Mouse (Mus musculus): ENCODE results near the gene Cyp17a1. TPM values are rescaled to one million over a fixed set of nuclear protein-coding genes. Genes with fewer than 3 reads are reported as not detected.

The Cyp17a1 gene
- polyA plus RNA-seq, 1 experiment from 2014 or later: 5.8 TPM

DNA sequence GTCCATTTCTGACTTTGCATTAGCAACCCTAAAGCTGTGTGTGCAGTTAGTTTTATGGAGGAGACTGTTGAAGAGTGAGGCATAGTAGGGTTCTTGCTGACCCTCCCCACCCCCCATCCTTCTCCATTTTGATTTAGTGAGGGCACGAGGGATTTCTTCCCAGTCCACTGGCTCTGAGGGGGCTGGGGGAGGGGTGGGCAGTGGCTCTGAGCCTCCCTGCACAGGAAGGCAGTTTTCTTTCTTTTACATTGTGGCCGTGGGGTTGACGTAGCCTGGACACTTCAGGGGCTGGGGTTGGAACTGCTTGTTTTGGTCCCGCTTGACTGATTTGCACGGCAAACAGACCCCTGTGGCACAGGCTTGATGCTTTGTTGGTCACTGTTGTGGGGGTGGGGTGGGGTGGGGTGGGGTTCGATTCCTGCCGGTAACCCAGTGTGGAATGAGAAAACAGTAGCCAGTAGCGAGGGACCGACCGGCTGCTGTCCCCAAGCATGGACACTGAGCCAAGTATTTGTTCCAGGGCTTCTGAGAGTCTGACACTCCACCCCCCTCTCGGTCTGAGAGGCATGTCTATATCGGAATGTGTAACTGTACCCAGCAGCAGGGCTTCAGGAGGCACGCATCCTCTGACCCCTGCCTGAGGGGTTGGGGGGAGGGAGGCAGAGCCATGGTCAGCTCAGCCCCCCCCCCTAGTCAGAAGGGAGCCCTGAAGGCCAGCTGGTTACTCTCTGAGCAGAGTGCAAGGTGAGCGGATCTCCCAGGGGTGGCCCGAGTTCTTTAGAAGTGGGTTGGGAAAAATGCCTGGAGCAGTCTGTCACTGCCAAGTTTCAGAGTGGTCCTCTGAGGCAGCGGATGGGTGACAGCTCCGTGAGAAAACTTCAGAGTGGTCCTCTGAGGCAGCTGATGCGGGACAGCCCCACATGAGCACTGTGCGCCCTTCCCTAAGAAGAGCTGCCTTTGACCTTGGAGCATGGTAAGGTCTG is 48.9 kb downstream of the Cyp17a1 start:
- peak; percentile 44 for DNase-seq
- Histone ChIP-seq H3K4me2 (ENCODE audit: low read depth, low read length) (peak overlapping the region; percentile 63), H3K27me3 (ENCODE audit: insufficient read depth, low read length) (no peaks in the 10 kb centered on the region), H3K36me3 (replicated peaks; ENCODE audit: insufficient read depth, low read length) (peaks cover 24% of the 10 kb centered on the region), H3K9ac (replicated peaks) (peak overlapping the region; percentile 58), H3K4me3 (ENCODE audit: low read depth, low read length) (peak overlapping the region; percentile 36), H3K27ac (ENCODE audit: low read depth) (peak overlapping the region; percentile 76), H3K9me3 (ENCODE audit: low read length) (no peaks in the 10 kb centered on the region), H3K4me1 (ENCODE audit: insufficient read depth) (peaks cover 62% of the 10 kb centered on the region)
- no peak for ATAC-seq
- WGBS (ENCODE audit: insufficient replicate concordance): 53% methylated on average over 19 of the region's 19 CpGs
- TF ChIP-seq EP300 (IDR thresholded peaks at IDR 0.05; ENCODE audit: low read depth): no peak
- TF ChIP-seq CTCF (IDR thresholded peaks at IDR 0.05; ENCODE audit: low read depth): no peak

DNA sequence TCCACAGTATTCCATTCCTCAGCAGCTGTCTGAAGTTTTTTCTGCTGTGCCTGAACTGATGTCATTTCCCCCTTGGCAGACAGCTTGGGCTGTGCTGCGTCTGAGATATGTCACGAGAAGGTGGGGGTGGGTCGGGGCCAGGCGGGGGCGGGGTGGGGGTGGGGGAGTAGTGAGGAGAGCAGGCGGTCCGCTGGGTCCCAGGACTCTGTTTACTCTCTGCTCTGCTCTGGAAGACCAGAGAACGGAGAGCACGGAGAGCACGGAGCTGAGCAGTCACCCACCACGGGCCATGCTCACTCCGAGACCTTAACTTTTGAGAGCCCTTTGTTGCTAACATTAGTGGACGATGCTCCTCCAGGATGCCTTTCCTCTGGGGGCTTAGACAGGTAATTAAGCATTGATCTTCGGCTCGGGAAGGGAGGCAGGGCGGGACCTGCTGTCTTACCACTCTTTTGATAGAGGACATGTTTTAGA is 49.7 kb downstream of the Cyp17a1 start:
- Histone ChIP-seq H3K27me3 (ENCODE audit: insufficient read depth, low read length) (no peaks in the 10 kb centered on the region), H3K27ac (ENCODE audit: low read depth) (peak overlapping the region; percentile 76), H3K36me3 (replicated peaks; ENCODE audit: insufficient read depth, low read length) (peaks cover 29% of the 10 kb centered on the region), H3K4me1 (ENCODE audit: insufficient read depth) (peaks cover 63% of the 10 kb centered on the region), H3K4me2 (ENCODE audit: low read depth, low read length) (peak overlapping the region; percentile 63), H3K4me3 (ENCODE audit: low read depth, low read length) (peak overlapping the region; percentile 36), H3K9me3 (ENCODE audit: low read length) (no peaks in the 10 kb centered on the region), H3K9ac (replicated peaks) (peak overlapping the region; percentile 58)
- ATAC-seq (peak; percentile 14; the same call in 1 of the 2 replicates), DNase-seq (peak; percentile 51)
- TF ChIP-seq CTCF (IDR thresholded peaks at IDR 0.05; ENCODE audit: low read depth): no peak
- TF ChIP-seq EP300 (IDR thresholded peaks at IDR 0.05; ENCODE audit: low read depth): no peak
- 36% methylated on average over 15 of the region's 16 CpGs for WGBS (ENCODE audit: insufficient replicate concordance)

- no peak for ATAC-seq
- no peak for TF ChIP-seq EP300 (IDR thresholded peaks at IDR 0.05; ENCODE audit: low read depth)
Observed at GRCm38 (mm10) chr19:46622659-46623193, 50.2 kb downstream of the Cyp17a1 start.

GRCm38 (mm10) chr19:46621236-46622183 is 51.5 kb downstream of the Cyp17a1 start:
- ATAC-seq (no peak), DNase-seq (no peak)
- TF ChIP-seq EP300 (IDR thresholded peaks at IDR 0.05; ENCODE audit: low read depth) (no peak), CTCF (IDR thresholded peaks at IDR 0.05; ENCODE audit: low read depth) (no peak)
- Histone ChIP-seq H3K27ac (ENCODE audit: low read depth) (0 out of 2 replicates have a peak overlapping the region, but pooled peaks have one; percentile 39), H3K36me3 (replicated peaks; ENCODE audit: insufficient read depth, low read length) (peaks cover 35% of the 10 kb centered on the region), H3K4me2 (ENCODE audit: low read depth, low read length) (no peak overlapping the region), H3K27me3 (ENCODE audit: insufficient read depth, low read length) (no peaks in the 10 kb centered on the region), H3K4me1 (ENCODE audit: insufficient read depth) (peaks cover 67% of the 10 kb centered on the region), H3K9ac (replicated peaks) (no peak overlapping the region), H3K9me3 (ENCODE audit: low read length) (no peaks in the 10 kb centered on the region), H3K4me3 (ENCODE audit: low read depth, low read length) (no peak overlapping the region)
- 78% methylated on average over 19 of the region's 19 CpGs for WGBS (ENCODE audit: insufficient replicate concordance)

More at GRCm38 (mm10) chr19:46622659-46623193, 50.2 kb downstream of the Cyp17a1 start:
- Histone ChIP-seq H3K36me3 (replicated peaks; ENCODE audit: insufficient read depth, low read length) (peaks cover 29% of the 10 kb centered on the region), H3K27me3 (ENCODE audit: insufficient read depth, low read length) (no peaks in the 10 kb centered on the region), H3K27ac (ENCODE audit: low read depth) (peak overlapping the region; percentile 76), H3K9ac (replicated peaks) (peak overlapping the region; percentile 46; the same call in 1 of the 2 replicates), H3K4me2 (ENCODE audit: low read depth, low read length) (peak overlapping the region; percentile 63), H3K4me3 (ENCODE audit: low read depth, low read length) (peak overlapping the region; percentile 36; the same call in 1 of the 2 replicates), H3K9me3 (ENCODE audit: low read length) (no peaks in the 10 kb centered on the region), H3K4me1 (ENCODE audit: insufficient read depth) (peaks cover 63% of the 10 kb centered on the region)
- DNase-seq: no peak
- WGBS (ENCODE audit: insufficient replicate concordance): 42% methylated on average over 12 of the region's 12 CpGs

- H3K27me3 ChIP-seq (ENCODE audit: insufficient read depth, low read length): no peaks in the 10 kb centered on the region
- H3K4me1 ChIP-seq (ENCODE audit: insufficient read depth): peaks cover 69% of the 10 kb centered on the region
- H3K9me3 ChIP-seq (ENCODE audit: low read length): no peaks in the 10 kb centered on the region
- TF ChIP-seq CTCF (IDR thresholded peaks at IDR 0.05; ENCODE audit: low read depth): no peak
- no peak for TF ChIP-seq EP300 (IDR thresholded peaks at IDR 0.05; ENCODE audit: low read depth)
- no peak overlapping the region for H3K4me2 ChIP-seq (ENCODE audit: low read depth, low read length)
- no peak for ATAC-seq
- peak overlapping the region; percentile 49 for H3K27ac ChIP-seq (ENCODE audit: low read depth)
- no peak overlapping the region for H3K4me3 ChIP-seq (ENCODE audit: low read depth, low read length)
- DNase-seq: no peak
- 68% methylated on average over 14 of the region's 14 CpGs for WGBS (ENCODE audit: insufficient replicate concordance)
- peak overlapping the region; percentile 21; the same call in 1 of the 2 replicates for H3K9ac ChIP-seq (replicated peaks)
- peaks cover 28% of the 10 kb centered on the region for H3K36me3 ChIP-seq (replicated peaks; ENCODE audit: insufficient read depth, low read length)
Observed at GRCm38 (mm10) chr19:46620016-46620808, 52.8 kb downstream of the Cyp17a1 start.

Data from liver, postnatal 0 days (tissue).